Mouse (Mus musculus): ENCODE results near the gene Fto. TPM values are rescaled to one million over a fixed set of nuclear protein-coding genes. Genes with fewer than 3 reads are reported as not detected.

Gene Fto
- polyA plus RNA-seq, 2 experiments = 10.0 to 15.6 TPM

- Histone ChIP-seq H3K27ac (no peak overlapping the region), H3K4me2 (ENCODE audit: low read depth) (no peak overlapping the region), H3K27me3 (ENCODE audit: control insufficient read depth, insufficient read depth, low read length) (no peaks in the 10 kb centered on the region), H3K36me3 (replicated peaks; ENCODE audit: control insufficient read depth, insufficient read depth, low read depth) (no peaks in the 10 kb centered on the region), H3K9me3 (ENCODE audit: control insufficient read depth, low read length) (no peaks in the 10 kb centered on the region), H3K4me3 (ENCODE audit: insufficient read depth in 1 of 2, low read depth in 2 of 2, low read length in 2 of 2) (no peak overlapping the region), H3K9ac (replicated peaks) (no peak overlapping the region), H3K4me1 (replicated peaks; ENCODE audit: control insufficient read depth in 2 of 2, insufficient read depth in 2 of 2, low read length in 1 of 2) (peaks cover 0 to 3% of the 10 kb centered on the region in 2 experiments; a peak in 2 of 4 replicates)
- ATAC-seq (ENCODE audit: insufficient read depth) (no peak), DNase-seq (ENCODE audit: low read depth in 3 of 3, low spot score in 3 of 3) (no peak)
- TF ChIP-seq EP300 (IDR thresholded peaks at IDR 0.05; ENCODE audit: low read depth) = no peak
- TF ChIP-seq CTCF (IDR thresholded peaks at IDR 0.05; ENCODE audit: low read depth) = no peak
- WGBS (ENCODE audit: insufficient replicate concordance) = 30% methylated on average over 4 of the region's 4 CpGs
These were observed 198.6 kb downstream of the Fto start for GRCm38 (mm10) chr8:91511943-91512342.

DNA sequence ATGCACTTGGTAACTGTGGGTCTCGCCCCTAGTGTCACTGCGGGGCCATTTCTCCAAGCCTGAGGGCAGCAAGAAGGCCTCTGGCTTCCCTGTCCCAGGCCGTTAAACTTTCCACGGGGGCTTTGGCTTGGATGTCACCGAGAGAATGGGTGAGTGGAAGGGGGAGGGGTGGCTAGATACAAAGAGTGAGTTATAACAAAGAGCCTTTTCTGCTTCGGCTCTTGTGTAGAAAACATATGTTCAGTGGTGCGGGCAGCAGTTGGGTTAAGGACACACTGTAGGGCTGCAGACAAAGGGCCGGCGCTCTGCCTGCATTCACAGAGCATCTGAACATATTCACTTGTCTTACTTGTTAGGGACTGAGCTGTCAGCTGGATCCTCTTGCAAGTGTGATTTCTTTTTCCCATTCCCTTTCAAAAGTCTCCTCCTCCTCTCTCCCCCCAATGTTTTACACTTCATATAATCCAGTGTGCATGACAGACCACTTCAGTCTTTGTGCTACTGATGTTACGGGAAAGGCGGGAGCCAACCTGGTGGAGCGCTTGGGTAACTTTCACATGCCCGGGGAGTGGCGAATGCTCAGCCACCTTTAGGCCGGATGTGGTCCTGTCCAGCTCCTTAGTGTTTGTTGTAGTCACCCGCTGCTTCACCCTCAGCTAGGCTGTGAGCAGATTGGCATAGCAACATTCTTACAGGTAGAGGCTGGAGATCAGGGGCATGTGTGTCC is 201.6 kb downstream of the Fto start:
- Histone ChIP-seq H3K36me3 (replicated peaks; ENCODE audit: control insufficient read depth, insufficient read depth, low read depth) (no peaks in the 10 kb centered on the region), H3K27ac (no peak overlapping the region), H3K27me3 (ENCODE audit: control insufficient read depth, insufficient read depth, low read length) (no peaks in the 10 kb centered on the region), H3K9ac (replicated peaks) (no peak overlapping the region), H3K4me3 (ENCODE audit: insufficient read depth in 1 of 2, low read depth in 2 of 2, low read length in 2 of 2) (no peak overlapping the region), H3K4me2 (ENCODE audit: low read depth) (no peak overlapping the region), H3K4me1 (replicated peaks; ENCODE audit: control insufficient read depth in 2 of 2, insufficient read depth in 2 of 2, low read length in 1 of 2) (peaks cover 0 to 11% of the 10 kb centered on the region in 2 experiments; a peak in 1 of 4 replicates), H3K9me3 (ENCODE audit: control insufficient read depth, low read length) (no peaks in the 10 kb centered on the region)
- no peak for ATAC-seq (ENCODE audit: insufficient read depth)
- TF ChIP-seq EP300 (IDR thresholded peaks at IDR 0.05; ENCODE audit: low read depth) = no peak
- TF ChIP-seq CTCF (IDR thresholded peaks at IDR 0.05; ENCODE audit: low read depth) = no peak
- DNase-seq (ENCODE audit: low read depth in 3 of 3, low spot score in 3 of 3) = no peak
- WGBS (ENCODE audit: insufficient replicate concordance) = 81% methylated on average over 16 of the region's 16 CpGs

DNA sequence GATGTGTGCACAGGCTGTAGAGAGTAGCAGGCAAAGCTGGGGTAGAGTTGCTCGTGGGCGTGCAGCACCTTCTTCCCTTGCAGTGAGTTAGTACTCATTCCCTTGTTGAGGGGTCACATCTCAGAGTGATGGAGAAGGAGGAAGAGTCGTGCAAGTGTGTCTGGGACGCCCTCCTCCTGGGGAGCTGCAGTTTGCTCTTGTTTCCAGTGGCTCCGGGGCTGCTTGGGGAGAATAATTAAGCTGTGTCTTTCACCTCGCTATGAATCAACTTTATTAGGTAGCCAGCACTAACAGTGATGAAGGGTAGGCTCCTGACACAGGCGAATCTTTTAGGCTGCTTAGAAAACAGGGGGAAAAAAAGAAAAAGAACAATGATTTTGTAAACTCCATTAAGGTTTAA is 203.1 kb downstream of the Fto start:
- Histone ChIP-seq H3K27ac (no peak overlapping the region), H3K36me3 (replicated peaks; ENCODE audit: control insufficient read depth, insufficient read depth, low read depth) (no peaks in the 10 kb centered on the region), H3K4me1 (replicated peaks; ENCODE audit: control insufficient read depth in 2 of 2, insufficient read depth in 2 of 2, low read length in 1 of 2) (peaks cover 0 to 11% of the 10 kb centered on the region in 2 experiments; a peak in 1 of 4 replicates), H3K9me3 (ENCODE audit: control insufficient read depth, low read length) (no peaks in the 10 kb centered on the region), H3K27me3 (ENCODE audit: control insufficient read depth, insufficient read depth, low read length) (no peaks in the 10 kb centered on the region), H3K4me3 (ENCODE audit: insufficient read depth in 1 of 2, low read depth in 2 of 2, low read length in 2 of 2) (no peak overlapping the region), H3K4me2 (ENCODE audit: low read depth) (no peak overlapping the region), H3K9ac (replicated peaks) (no peak overlapping the region)
- WGBS (ENCODE audit: insufficient replicate concordance) = 62% methylated on average over 7 of the region's 7 CpGs
- ATAC-seq (ENCODE audit: insufficient read depth) = no peak
- no peak for DNase-seq (ENCODE audit: low read depth in 3 of 3, low spot score in 3 of 3)
- TF ChIP-seq EP300 (IDR thresholded peaks at IDR 0.05; ENCODE audit: low read depth) (no peak), CTCF (IDR thresholded peaks at IDR 0.05; ENCODE audit: low read depth) (no peak)

- 9% methylated on average over 6 of the region's 6 CpGs for WGBS (ENCODE audit: insufficient replicate concordance)
- no peak for TF ChIP-seq EP300 (IDR thresholded peaks at IDR 0.05; ENCODE audit: low read depth)
- no peaks in the 10 kb centered on the region for H3K9me3 ChIP-seq (ENCODE audit: control insufficient read depth, low read length)
- H3K27me3 ChIP-seq (ENCODE audit: control insufficient read depth, insufficient read depth, low read length) = no peaks in the 10 kb centered on the region
- ATAC-seq (ENCODE audit: insufficient read depth) (no peak), DNase-seq (ENCODE audit: low read depth in 3 of 3, low spot score in 3 of 3) (no peak)
- no peak overlapping the region for H3K9ac ChIP-seq (replicated peaks)
- H3K27ac ChIP-seq = no peak overlapping the region
- peaks cover 0 to 11% of the 10 kb centered on the region in 2 experiments; a peak in 1 of 4 replicates for H3K4me1 ChIP-seq (replicated peaks; ENCODE audit: control insufficient read depth in 2 of 2, insufficient read depth in 2 of 2, low read length in 1 of 2)
- no peak overlapping the region for H3K4me3 ChIP-seq (ENCODE audit: insufficient read depth in 1 of 2, low read depth in 2 of 2, low read length in 2 of 2)
- no peak overlapping the region for H3K4me2 ChIP-seq (ENCODE audit: low read depth)
- H3K36me3 ChIP-seq (replicated peaks; ENCODE audit: control insufficient read depth, insufficient read depth, low read depth) = no peaks in the 10 kb centered on the region
These were observed 204.8 kb downstream of the Fto start for GRCm38 (mm10) chr8:91518085-91518484.

GRCm38 (mm10) chr8:91522201-91522600 is 208.9 kb downstream of the Fto start:
- H3K36me3 ChIP-seq (replicated peaks; ENCODE audit: control insufficient read depth, insufficient read depth, low read depth) = no peaks in the 10 kb centered on the region
- H3K4me1 ChIP-seq (replicated peaks; ENCODE audit: control insufficient read depth in 2 of 2, insufficient read depth in 2 of 2, low read length in 1 of 2) = peaks cover 0 to 15% of the 10 kb centered on the region in 2 experiments; a peak in 3 of 4 replicates
- TF ChIP-seq EP300 (IDR thresholded peaks at IDR 0.05; ENCODE audit: low read depth) (no peak), CTCF (IDR thresholded peaks at IDR 0.05; ENCODE audit: low read depth) (no peak)
- ATAC-seq (ENCODE audit: insufficient read depth) = no peak
- no peak overlapping the region for H3K4me3 ChIP-seq (ENCODE audit: insufficient read depth in 1 of 2, low read depth in 2 of 2, low read length in 2 of 2)
- no peak overlapping the region for H3K4me2 ChIP-seq (ENCODE audit: low read depth)
- no peak for DNase-seq (ENCODE audit: low read depth in 3 of 3, low spot score in 3 of 3)
- 73% methylated on average over 12 of the region's 12 CpGs for WGBS (ENCODE audit: insufficient replicate concordance)
- no peak overlapping the region for H3K27ac ChIP-seq
- H3K9ac ChIP-seq (replicated peaks) = no peak overlapping the region
- no peaks in the 10 kb centered on the region for H3K27me3 ChIP-seq (ENCODE audit: control insufficient read depth, insufficient read depth, low read length)
- no peaks in the 10 kb centered on the region for H3K9me3 ChIP-seq (ENCODE audit: control insufficient read depth, low read length)

Measured in liver, embryonic 14.5 days (tissue).